Mouse (Mus musculus) neural tube, embryonic 11.5 days (tissue): Measurements from ENCODE around the gene Ctu2. TPM values are rescaled to one million over a fixed set of nuclear protein-coding genes. Genes with fewer than 3 reads are reported as not detected.

Source experiments
- ATAC-seq: fragments of 200-750 bp; cut with Nextera tagmentation; 2 replicates; pipeline ENCODE4 v1.8.0; 2017; ENCODE audit warnings: moderate number of reproducible peaks, mild to moderate bottlenecking, moderate TSS enrichment, moderate library complexity; ENCODE audit not compliant: insufficient read depth, low FRiP score, low TSS enrichment
- DNase-seq: peaks from one replicate; pipeline ENCODE4 v3.0.0-alpha.2; 2015; ENCODE audit warnings: low spot score
- H3K27ac ChIP-seq: fragments of 300-500 bp; sonication (generic); 2 replicates; pipeline ENCODE4 v1.5.1; 2014; ENCODE audit warnings: low read depth, mild to moderate bottlenecking, low read length
- H3K27me3 ChIP-seq: fragments of 300-500 bp; sonication (generic); 2 replicates; pipeline ENCODE4 v1.6.1; 2014; ENCODE audit warnings: mild to moderate bottlenecking, low read length, mixed read lengths; ENCODE audit not compliant: control insufficient read depth, insufficient read depth
- H3K36me3 ChIP-seq: fragments of 300-500 bp; sonication (generic); 2 replicates; pipeline ENCODE4 v1.6.1; 2014; ENCODE audit warnings: mild to moderate bottlenecking, low read length, moderate library complexity, mixed read lengths; ENCODE audit not compliant: control insufficient read depth, insufficient read depth
- H3K4me1 ChIP-seq: fragments of 300-500 bp; sonication (generic); 2 replicates; pipeline ENCODE4 v1.6.1; 2014; ENCODE audit warnings: low read length, mixed read lengths; ENCODE audit not compliant: control insufficient read depth, insufficient read depth
- H3K4me2 ChIP-seq: fragments of 300-500 bp; sonication (generic); 2 replicates; pipeline ENCODE4 v1.6.1; 2014; ENCODE audit warnings: low read depth, mild to moderate bottlenecking, moderate library complexity
- H3K4me3 ChIP-seq: fragments of 300-500 bp; sonication (generic); 2 replicates; pipeline ENCODE4 v1.5.1; 2014; ENCODE audit warnings: low read depth, low read length
- H3K9ac ChIP-seq: fragments of 300-500 bp; sonication (generic); 2 replicates; pipeline ENCODE4 v1.6.1; 2014; ENCODE audit warnings: mild to moderate bottlenecking, low read length
- H3K9me3 ChIP-seq: fragments of 300-500 bp; sonication (generic); 2 replicates; pipeline ENCODE4 v1.6.1; 2016; ENCODE audit warnings: low read length; ENCODE audit not compliant: control insufficient read depth
- WGBS: fragments of 180-500 bp; shearing (Covaris S2); extraction: QIAGEN DNeasy Blood & Tissue Kit; methylation state at CpG from one replicate; pipeline ENCODE4 v1.1.7; 2014; 5-methylcytosine and 5-hydroxymethylcytosine counted together
- polyA plus RNA-seq: library from polyadenylated mRNA; unstranded; fragments of >200 nt; fragmentation: Nextera tagmentation; extraction: Ambion mirVana; gene quantifications from 2 replicates; pipeline ENCODE4 v1.2.1, GENCODE M21; 2014

Gene Ctu2
- polyA plus RNA-seq, 1 experiment from 2014 or later: 76.9 TPM

GRCm38 (mm10) chr8:122523652-122524360 is 47.9 kb downstream of the Ctu2 start:
- Histone ChIP-seq H3K27ac (peak overlapping the region; percentile 34; the same call in 1 of the 2 replicates), H3K36me3 (no peaks in the 10 kb centered on the region), H3K4me2 (peak overlapping the region; percentile 19), H3K9me3 (no peaks in the 10 kb centered on the region), H3K27me3 (no peaks in the 10 kb centered on the region), H3K4me3 (no peak overlapping the region), H3K9ac (0 out of 2 replicates have a peak overlapping the region, but pooled peaks have one; percentile 4), H3K4me1 (peaks cover 17% of the 10 kb centered on the region)
- WGBS: 26% methylated on average over 23 of the region's 23 CpGs
- ATAC-seq: no peak
- DNase-seq: peak; percentile 31

- no peaks in the 10 kb centered on the region for H3K27me3 ChIP-seq
- peaks cover 17% of the 10 kb centered on the region for H3K4me1 ChIP-seq
- ATAC-seq: no peak
- no peak overlapping the region for H3K9ac ChIP-seq
- no peaks in the 10 kb centered on the region for H3K36me3 ChIP-seq
- H3K4me3 ChIP-seq: no peak overlapping the region
- H3K9me3 ChIP-seq: no peaks in the 10 kb centered on the region
- no peak overlapping the region for H3K4me2 ChIP-seq
- no peak overlapping the region for H3K27ac ChIP-seq
- no peak for DNase-seq
- WGBS: 83% methylated on average over 6 of the region's 6 CpGs
Observed at GRCm38 (mm10) chr8:122524506-122524905, 48.6 kb downstream of the Ctu2 start.

- no peak overlapping the region for H3K4me2 ChIP-seq
- no peaks in the 10 kb centered on the region for H3K27me3 ChIP-seq
- peaks cover 17% of the 10 kb centered on the region for H3K4me1 ChIP-seq
- no peak overlapping the region for H3K27ac ChIP-seq
- H3K36me3 ChIP-seq: no peaks in the 10 kb centered on the region
- no peak for ATAC-seq
- WGBS: 74% methylated on average over 6 of the region's 6 CpGs
- no peak overlapping the region for H3K4me3 ChIP-seq
- no peak for DNase-seq
- no peaks in the 10 kb centered on the region for H3K9me3 ChIP-seq
- no peak overlapping the region for H3K9ac ChIP-seq
Observed at GRCm38 (mm10) chr8:122525004-122525403, 49.1 kb downstream of the Ctu2 start.

- H3K4me3 ChIP-seq: no peak overlapping the region
- no peaks in the 10 kb centered on the region for H3K27me3 ChIP-seq
- H3K4me2 ChIP-seq: no peak overlapping the region
- no peaks in the 10 kb centered on the region for H3K36me3 ChIP-seq
- 79% methylated on average over 3 of the region's 3 CpGs for whole genome bisulfite sequencing
- no peak overlapping the region for H3K9ac ChIP-seq
- H3K4me1 ChIP-seq: peaks cover 17% of the 10 kb centered on the region
- ATAC-seq: no peak
- DNase-seq: no peak
- no peak overlapping the region for H3K27ac ChIP-seq
- H3K9me3 ChIP-seq: no peaks in the 10 kb centered on the region
Observed at GRCm38 (mm10) chr8:122526084-122526483, 50.1 kb downstream of the Ctu2 start.

- Histone ChIP-seq H3K27me3 (no peaks in the 10 kb centered on the region), H3K27ac (no peak overlapping the region), H3K9me3 (no peaks in the 10 kb centered on the region), H3K4me1 (peaks cover 17% of the 10 kb centered on the region), H3K4me2 (no peak overlapping the region), H3K9ac (no peak overlapping the region), H3K36me3 (no peaks in the 10 kb centered on the region), H3K4me3 (no peak overlapping the region)
- ATAC-seq (no peak), DNase-seq (no peak)
- 74% methylated on average over 7 of the region's 7 CpGs for WGBS
Observed at GRCm38 (mm10) chr8:122526526-122527170, 50.7 kb downstream of the Ctu2 start.

- 90% methylated on average over 3 of the region's 3 CpGs for WGBS
- DNase-seq: no peak
- no peak overlapping the region for H3K9ac ChIP-seq
- ATAC-seq: no peak
- no peaks in the 10 kb centered on the region for H3K9me3 ChIP-seq
- H3K27me3 ChIP-seq: no peaks in the 10 kb centered on the region
- H3K4me2 ChIP-seq: no peak overlapping the region
- no peak overlapping the region for H3K27ac ChIP-seq
- H3K36me3 ChIP-seq: no peaks in the 10 kb centered on the region
- H3K4me3 ChIP-seq: no peak overlapping the region
- H3K4me1 ChIP-seq: peaks cover 17% of the 10 kb centered on the region
Observed at GRCm38 (mm10) chr8:122527937-122528336, 52.0 kb downstream of the Ctu2 start.

- WGBS: 88% methylated on average over 4 of the region's 4 CpGs
Observed at GRCm38 (mm10) chr8:122529159-122529558, 53.2 kb downstream of the Ctu2 start.

GRCm38 (mm10) chr8:122531312-122531711 is 55.4 kb downstream of the Ctu2 start:
- Histone ChIP-seq H3K4me1 (0 out of 2 replicates have a peak, but pooled peaks cover 7% of the 10 kb centered on the region), H3K4me3 (no peak overlapping the region), H3K27ac (no peak overlapping the region), H3K9ac (no peak overlapping the region), H3K36me3 (no peaks in the 10 kb centered on the region), H3K9me3 (no peaks in the 10 kb centered on the region), H3K4me2 (no peak overlapping the region), H3K27me3 (no peaks in the 10 kb centered on the region)
- DNase-seq (no peak), ATAC-seq (no peak)
- WGBS: 85% methylated on average over 8 of the region's 8 CpGs

More at GRCm38 (mm10) chr8:122529159-122529558, 53.2 kb downstream of the Ctu2 start:
- no peaks in the 10 kb centered on the region for H3K27me3 ChIP-seq
- H3K4me3 ChIP-seq: no peak overlapping the region
- ATAC-seq (no peak), DNase-seq (no peak)
- no peak overlapping the region for H3K9ac ChIP-seq
- H3K4me2 ChIP-seq: no peak overlapping the region
- H3K9me3 ChIP-seq: no peaks in the 10 kb centered on the region
- H3K27ac ChIP-seq: no peak overlapping the region
- H3K36me3 ChIP-seq: no peaks in the 10 kb centered on the region
- peaks cover 9% of the 10 kb centered on the region; the same call in 1 of the 2 replicates for H3K4me1 ChIP-seq
